Mouse (Mus musculus): ENCODE measurements around the gene Smarca2.
A peak's percentile ranks its signal among the peaks of the same experiment; 100 is the strongest.

Smarca2 gene

DNA sequence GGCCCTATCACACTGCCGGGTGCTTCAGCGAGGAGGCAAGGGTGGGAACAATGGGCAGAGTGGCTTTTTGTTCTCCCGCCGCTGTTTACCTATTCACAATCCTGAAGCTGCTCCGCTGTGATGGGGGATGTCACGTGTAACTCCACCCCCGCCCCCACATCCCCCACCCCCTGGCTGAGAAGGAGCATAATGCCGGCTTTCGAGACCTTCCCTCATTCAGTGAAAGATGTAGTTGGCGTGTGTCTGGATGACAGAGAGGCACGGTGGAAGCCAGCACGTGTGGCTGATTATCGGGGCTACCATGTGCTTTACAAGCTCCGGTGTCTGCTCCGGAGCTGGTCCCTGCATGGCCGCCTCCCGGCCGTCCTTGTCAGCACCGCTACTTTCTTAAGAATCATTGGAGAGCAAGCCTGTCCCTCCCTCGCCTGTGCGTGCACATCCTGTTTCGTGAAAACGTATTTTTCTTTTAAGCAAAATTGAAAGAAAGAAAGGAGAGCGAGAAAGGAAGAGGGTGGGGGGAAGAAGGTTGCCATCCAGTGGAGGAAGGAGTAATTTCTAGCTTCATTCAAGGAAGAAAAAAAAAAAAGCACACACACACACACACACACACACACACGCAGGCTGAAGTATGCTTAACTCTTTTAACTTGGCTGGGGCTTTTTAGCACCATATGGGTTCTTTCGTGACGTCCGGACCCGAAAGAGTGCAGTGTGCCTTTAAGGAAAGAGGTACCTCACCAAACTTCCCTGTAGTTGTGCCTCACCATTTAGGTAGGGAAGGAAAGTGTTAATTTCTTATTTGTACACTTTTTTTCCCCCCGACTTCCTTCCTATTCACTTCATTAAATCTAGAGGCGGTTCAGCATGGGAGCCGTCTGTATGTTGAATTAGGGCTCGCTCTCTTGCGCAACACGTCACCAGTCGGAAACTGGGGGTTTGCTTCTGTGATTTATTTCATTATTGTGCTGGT lies 143.0 kb downstream of the Smarca2 start:
- DNase-seq (ENCODE audit: low read depth): peak; percentile 92

DNA sequence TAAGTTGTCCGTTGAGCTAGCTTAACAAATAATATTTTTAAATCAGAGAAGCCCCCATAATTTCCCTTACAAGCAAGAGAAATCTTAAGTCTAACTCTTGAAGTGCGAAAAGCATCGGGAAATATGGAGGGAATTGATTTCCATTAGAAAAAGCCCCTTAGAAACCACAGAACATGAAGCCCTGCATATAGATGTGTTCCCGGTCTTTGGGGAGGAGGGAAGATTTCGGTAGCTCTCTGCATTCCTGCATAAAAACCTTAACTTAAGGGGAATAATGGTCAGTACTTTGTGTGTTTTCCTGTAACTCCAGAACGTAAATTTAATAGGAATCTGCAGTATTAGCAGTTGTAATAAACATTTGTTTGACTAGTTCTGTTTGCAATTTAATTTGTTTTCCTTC lies 143.8 kb downstream of the Smarca2 start:
- peak; percentile 62 for DNase-seq (ENCODE audit: low read depth)

DNA sequence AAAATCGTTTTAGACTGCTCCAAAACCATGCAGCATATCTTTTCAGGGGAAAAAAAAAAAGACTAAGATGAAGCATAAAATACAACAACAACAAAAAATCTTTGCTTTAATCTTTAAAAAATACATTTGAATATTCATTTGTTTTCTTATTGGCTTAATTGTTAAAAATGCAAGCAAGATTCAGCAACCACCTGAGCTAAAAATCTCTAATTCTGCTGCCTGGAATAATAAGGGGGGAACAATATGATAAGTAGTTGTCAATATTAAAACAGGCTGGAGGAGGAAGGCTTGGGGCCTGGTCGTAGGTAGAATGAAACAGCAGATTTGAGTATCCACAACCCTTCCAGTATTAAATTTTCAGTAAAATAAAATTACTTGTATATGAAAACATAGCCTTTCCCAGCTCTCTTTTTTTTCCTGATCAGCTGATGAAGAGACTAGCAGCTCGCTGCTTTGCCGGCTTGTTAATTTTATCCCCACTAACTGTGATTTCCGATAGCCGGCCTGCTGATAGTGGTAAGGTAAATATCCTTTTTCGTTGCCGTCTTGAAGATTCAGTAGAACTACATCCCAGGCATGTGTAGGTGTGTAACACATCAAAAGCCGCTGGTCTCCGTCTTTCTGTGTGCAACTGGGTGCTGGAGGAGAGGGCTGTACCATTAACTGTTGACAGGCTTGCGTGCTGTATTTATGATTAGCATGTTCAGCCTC lies 144.7 kb downstream of the Smarca2 start:
- DNase-seq (ENCODE audit: low read depth): peak; percentile 58

DNA sequence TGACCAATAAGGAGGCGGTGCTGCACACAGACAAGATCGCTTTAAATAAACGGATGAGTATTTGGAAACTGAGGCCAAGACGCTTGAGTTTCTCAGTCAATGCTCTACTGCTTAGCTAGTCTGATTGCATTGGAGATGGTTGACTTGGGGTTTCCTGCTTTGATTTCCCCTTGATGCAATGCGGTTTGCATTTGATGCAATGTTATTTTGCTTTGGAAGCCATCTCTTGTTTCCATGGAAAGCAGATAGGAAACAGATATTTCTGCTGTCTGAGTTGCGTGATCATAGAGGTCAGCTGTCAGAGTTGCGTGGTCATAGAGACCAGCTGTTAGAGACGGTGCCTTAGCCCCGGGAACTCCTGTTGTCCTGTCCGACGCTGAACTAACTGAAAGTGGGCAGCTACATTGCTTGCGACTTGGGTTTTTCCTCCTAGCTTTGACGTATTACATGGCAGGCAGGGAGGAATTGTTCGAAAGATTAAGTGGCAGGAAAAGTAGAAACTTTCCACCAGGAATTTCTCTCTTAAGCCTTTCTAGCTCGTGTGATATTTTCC lies 147.8 kb downstream of the Smarca2 start:
- no peak for DNase-seq (ENCODE audit: low read depth)

DNA sequence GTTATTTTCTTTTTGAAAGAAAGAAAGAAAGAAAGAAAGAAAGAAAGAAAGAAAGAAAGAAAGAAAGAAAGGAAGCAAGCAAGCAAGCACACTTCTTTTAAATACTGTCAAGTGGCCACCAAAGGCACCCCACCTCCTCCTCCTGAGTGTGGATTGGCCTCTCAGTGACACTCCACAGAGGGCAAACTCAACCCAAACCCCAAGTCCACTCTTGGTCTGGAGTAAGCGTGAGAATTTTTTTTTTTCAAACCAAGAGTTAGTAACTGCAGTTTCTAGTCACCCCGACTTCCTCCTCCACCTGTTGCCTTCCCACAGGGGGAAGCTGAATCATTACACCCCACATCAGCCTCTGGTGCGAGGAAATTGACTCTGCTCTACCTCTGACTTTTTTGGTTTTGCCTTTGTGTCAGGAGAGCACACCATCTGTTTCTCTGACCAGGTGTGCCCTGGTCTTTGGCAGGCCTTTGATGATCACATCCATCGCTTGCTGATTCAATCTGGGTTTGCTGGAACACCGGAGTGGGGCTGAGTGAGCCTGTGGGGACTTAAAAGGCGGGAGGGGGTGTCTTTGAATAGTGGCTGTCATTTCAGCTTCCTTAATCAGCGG lies 148.5 kb downstream of the Smarca2 start:
- no peak for DNase-seq (ENCODE audit: low read depth)

DNA sequence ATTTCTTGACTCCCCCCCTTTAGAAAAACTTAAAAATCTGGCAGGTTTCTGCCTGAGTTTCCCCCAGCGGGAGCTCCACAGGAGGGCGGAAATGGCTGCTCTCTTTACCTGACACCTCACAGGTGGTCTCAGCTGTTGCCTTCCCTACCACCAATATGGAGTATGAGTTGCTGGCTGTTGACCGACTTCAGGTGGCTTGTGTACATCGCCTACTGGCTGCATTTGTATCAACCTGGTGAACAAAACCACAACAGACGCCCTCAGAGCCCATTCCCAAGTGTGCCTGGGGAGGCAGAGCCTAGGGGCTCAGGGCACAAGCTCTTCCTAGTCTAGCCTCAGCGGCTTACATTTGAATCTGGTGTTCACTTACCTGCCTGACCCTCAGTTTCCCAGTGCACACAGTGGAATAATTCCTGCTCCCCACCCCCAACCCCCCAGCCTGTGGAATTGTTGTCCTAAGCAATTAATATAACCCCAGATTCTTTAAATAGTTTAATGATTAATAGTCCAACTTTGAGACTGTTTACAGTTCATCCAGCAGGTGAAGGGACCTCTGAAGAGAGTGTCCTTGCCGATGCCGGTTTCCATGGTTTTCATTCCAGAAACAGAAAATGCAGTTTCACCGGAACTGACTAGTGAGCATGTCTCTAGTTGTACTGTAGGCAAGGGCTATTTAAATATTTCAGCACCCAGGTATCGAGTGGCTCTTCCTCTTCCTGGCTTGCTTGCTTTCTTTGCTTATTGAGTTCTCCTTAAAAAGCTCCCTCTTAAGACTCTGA lies 149.4 kb downstream of the Smarca2 start:
- DNase-seq (ENCODE audit: low read depth): no peak

DNA sequence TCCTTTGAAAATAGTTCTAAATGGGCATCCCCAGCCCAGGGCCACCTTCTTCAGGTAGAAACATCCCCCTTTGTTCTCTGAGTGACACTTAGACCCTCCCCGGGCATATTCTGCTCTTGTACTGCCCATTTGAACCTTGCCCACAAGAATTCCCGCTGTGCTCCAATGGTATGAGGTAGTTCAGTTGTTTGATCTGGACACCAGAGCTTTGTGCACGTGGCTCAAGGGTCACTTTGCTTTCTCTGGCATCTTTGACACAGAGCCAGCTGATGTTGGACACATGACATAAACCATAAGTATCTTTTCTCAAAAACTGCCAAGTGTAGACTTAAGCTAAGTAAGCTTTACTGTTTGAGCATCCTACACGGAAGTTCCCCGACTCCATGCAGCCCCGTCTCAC lies 151.1 kb downstream of the Smarca2 start:
- DNase-seq (ENCODE audit: low read depth): no peak

DNA sequence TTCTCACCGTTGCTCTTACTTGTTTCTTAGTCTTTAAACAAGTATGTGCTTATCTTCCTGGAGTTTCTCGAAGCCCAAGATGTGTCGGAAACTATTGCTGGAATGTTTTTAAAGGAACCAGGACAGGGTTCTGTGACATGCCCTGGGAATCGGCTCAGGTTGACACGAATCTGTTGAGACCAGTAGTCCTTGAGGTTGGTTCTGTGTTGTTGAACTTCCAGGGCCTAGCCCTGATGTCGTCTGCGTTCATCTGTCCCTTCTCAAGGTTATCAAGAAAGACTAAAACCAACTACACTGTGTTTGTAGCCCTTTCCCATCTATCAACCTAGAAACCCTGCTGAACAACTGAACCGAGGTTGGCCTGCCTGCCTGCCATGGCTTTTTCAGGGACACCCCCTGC lies 151.5 kb downstream of the Smarca2 start:
- no peak for DNase-seq (ENCODE audit: low read depth)

DNA sequence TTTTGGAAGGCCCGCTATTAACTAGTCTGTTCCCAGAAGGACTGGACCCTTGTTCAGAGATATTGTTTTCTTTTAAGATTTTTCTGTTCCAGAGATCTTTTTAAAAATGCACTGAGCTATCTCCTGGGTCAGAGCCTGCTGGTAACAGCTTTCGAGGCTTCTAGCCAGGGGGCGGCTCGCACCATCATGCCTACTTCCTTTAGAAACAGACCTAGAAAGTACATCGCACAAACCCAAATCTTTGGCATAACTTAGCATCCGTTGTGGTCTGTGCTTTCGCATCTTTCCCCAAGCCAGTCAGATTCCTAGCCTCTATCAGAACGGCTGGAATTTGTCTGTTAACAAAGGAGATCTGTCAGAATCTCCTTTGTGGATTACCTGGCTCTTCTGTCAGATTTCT lies 153.3 kb downstream of the Smarca2 start:
- DNase-seq (ENCODE audit: low read depth): no peak

DNA sequence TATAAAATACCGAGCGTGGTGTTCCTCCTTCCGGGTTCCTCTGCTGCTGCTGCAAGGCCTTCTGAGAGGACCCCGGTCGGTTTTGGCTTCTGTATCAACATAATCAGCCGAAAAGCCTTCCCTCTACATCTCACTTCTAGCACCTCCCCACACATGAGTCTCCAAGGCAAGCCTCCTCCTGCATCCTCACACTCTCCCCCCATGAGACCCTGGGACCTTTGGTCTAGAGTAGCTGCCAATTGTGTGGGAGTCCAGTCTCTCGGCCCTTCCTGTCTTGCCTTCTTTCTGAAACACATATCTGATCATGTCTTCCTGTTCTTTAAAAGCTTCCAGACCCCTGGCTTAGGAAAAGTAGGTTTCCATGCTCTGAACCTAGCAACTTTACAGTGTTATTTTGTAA lies 153.8 kb downstream of the Smarca2 start:
- no peak for DNase-seq (ENCODE audit: low read depth)

DNA sequence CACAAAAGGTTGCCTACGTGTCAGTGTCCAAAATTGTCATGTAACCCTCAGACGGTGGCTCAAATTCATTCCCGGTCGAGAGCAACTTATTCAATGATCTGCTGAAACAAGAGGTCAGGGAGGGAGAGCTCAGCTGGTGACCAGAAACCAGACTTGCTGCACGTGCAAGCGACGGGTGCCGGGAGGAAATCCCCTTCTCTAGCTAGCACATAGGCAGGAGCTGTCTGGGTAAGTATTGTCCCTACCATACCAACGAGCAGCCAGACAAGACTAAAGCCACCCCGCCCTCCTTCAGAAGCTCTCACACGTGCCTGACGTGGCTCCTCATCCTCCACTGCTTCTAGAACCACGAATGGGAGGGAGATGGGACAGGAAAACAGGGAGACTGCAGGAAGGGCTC lies 154.4 kb downstream of the Smarca2 start:
- DNase-seq (ENCODE audit: low read depth): no peak

DNA sequence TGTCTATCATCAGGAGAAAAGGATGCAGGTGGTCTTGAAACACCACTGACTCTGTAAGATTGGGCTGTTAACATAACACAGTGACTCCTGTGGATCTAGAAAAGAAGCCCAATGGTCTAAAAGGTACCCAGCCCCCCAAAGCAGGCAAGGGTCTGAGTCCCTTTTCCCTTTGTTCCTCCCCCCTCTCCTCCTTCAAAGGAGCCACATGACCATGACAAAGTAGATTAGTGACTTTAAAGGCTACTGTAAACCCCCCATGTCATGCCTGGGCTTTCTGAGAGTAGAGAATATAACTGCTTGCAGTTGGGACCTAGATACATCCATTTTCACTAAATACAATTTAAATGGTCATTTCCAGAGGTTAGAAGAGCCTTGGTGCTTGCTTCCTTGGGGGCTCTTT lies 156.4 kb downstream of the Smarca2 start:
- no peak for DNase-seq (ENCODE audit: low read depth)

DNA sequence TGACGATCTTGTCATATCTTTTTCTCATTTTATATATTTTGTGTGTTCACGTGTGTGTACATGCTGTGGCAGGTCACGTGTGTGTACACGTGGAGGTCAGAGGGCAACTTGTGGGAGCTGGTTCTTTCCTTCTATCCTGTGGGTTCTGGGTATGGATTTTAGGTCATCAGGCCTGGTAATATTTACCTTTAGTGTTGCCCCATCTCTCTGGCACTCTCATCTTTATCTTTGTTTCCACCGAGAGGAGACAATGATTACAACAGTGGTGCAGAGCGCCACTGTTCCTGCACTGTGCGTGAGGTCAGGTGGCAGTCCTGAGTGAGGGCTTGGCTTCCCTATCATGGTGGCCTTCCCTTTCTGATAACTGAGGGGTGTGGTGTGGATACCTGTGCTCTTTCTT lies 160.6 kb downstream of the Smarca2 start:
- DNase-seq (ENCODE audit: low read depth): no peak

DNA sequence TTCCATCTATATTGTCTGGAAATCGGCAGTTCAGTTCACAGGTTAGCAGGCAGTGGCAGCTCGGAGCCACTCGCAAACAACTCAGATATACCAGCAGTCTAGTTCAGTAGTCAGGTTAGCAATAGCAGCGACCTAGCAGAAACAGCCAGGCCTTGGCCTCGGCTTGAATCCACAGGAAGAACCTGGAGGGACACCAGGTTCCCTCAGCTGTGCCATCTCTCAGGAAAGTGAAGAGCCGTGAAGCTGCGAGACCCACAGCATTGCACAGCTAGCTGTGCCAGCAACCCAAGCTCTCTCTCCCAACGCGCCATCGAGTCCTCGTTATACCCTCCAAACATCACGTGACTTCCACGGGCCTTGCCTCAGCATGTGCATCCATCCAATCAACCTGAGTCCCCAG lies 162.6 kb downstream of the Smarca2 start:
- DNase-seq (ENCODE audit: low read depth): no peak

DNA sequence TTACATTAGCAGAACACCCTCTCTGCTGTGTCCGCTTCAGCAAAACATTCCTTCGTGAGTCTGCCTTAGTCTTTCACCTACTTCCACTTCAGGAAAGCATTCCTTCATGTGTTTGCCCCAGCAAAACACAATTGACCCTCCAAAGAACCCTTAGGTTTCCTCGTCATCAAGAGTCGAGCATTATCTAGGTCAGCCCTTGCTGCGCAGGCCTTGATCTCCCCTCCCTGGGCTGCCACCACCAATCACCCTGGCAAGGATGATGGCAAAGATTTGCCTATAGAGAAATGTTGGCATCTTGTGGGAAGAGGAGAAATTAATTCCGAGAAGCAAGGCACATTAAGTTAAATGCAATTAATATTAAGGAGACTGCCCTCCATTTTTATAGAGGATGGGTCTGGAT lies 163.1 kb downstream of the Smarca2 start:
- no peak for DNase-seq (ENCODE audit: low read depth)

DNA sequence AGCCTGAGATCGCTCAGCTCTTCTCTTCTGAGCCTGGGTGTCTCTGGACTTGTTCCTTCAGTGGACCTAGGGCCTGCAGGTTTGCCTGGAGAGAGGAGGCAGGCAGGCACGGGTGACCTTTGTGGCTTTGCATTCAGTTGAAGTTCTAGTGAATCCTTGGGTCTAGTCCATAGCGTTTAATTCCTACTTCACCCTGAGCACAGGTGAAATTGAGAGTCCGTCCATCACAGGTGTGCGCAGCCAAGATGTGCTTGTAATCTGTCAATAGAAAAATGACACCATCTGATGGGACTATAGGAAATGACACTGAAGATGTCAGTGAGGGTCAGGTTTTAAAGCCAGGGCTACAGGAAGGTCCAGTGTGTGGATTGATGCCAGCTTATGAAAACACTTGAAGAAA lies 164.0 kb downstream of the Smarca2 start:
- DNase-seq (ENCODE audit: low read depth): no peak

DNA sequence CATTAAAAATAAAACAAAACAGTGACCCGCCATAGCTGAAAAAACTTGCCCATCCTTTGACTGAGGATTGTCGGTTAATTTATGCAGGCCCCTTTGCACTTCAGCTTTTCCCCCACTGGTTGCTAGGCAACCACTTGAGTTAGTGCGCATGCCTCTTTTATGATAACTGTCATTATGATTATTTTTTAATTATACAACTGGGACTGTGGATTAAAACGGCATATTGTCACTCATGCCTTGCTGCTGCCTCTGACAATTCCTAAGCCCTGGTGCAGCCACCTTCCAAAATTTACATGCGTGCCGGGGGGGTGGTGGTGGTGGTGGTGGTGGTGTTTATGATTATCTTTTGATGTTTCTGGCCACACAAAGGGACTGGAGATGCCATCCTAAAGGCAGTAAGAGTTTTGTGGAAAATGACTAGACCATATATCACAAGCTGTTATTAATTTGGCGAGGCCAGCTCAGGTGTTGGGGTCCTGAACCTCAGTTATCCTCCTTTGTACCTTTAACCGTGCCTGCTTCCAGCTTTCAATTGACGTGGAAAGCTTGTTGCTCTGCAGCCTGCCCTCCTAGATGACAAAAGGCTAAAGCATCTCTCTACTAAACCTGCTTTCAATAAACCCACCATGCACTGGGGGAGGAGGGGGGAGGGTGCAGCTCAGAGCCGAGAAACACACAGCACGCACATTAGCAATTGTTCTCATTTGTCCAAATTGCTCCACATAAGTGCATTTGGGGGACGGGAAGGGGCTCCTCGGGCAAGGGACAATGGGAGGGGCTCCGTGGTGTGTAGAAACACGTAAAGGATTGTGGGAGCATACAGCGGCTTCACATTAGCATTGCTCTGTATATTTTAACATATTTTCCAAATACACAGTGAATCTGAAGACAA lies 165.0 kb downstream of the Smarca2 start:
- DNase-seq (ENCODE audit: low read depth): no peak

DNA sequence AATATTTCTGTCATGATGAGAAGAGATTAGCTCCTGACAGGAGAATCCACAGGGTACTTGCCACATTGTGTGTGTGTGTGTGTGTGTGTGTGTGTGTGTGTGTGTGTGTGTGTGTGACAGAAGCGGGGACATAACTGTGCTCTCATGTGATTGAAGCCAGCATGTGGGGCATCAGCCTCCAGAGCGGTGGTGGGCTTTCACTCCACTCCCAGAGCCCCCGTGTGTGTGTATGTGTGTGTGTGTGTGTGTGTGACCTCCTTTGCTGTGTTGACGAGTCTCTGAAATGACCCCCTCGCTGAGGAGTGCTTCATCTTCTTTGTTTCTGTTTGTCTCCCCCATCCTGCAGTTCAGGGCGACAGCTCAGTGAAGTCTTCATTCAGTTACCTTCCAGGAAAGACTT lies 165.7 kb downstream of the Smarca2 start:
- no peak for DNase-seq (ENCODE audit: low read depth)

DNA sequence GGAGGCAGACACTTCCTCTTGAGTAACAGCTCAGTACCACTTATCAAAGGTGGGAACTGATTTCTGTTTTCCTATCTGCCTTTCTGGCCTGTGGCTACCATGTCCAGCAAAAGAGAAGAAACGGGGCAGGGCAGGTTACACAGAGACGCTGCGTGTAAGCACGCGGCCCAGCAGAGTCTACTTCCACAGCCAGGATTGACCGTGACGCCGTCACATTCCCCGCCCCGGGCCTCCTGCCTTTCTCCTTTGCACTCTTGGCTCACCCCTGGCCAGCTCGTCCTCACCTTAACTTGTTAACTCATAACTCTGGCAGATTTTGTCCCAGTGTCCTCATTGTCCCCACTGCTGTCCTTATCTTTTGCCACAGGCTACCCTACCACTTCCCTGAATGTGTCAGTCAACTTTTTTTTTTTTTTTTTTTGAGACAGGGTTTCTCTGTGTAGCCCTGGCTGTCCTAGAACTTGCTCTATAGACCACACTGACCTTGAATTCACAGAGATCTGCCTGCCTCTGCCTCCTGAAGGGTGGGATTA lies 167.3 kb downstream of the Smarca2 start:
- DNase-seq (ENCODE audit: low read depth): no peak
